ENCODE assay signal across 12 mouse cellular contexts in genomic region chr6:131293916-131294315, GRCm38 (mm10). TPM values are rescaled to one million over a fixed set of nuclear protein-coding genes. Genes with fewer than 3 reads are reported as not detected.
DNase-seq lines count a peak whose midpoint lies in the region; ATAC-seq lines count a peak whose summit lies in the region.
"Had no signal": no experiment of that assay in that cellular context is flagged by ENCODE, and none has a peak within 500 bp of the region (broad histone marks: within the 10 kb centered on the region; RNA-seq: fewer than 3 reads in every experiment).

No protein-coding gene starts in this region.

- no peak overlapping the region for H3K9ac ChIP-seq in hindbrain, embryonic 12.5 days
- H3K9ac ChIP-seq in hindbrain, embryonic 16.5 days (ENCODE audit: low read depth, low read length) = no peak overlapping the region
- no peak overlapping the region for H3K9ac ChIP-seq in intestine, embryonic 16.5 days (ENCODE audit: low read depth, low read length)

- no peaks in the 10 kb centered on the region for H3K9me3 ChIP-seq in hindbrain, embryonic 12.5 days (replicated peaks)
- no peaks in the 10 kb centered on the region for H3K9me3 ChIP-seq in hindbrain, embryonic 16.5 days (ENCODE audit: control insufficient read depth, low read length)
- H3K9me3 ChIP-seq in intestine, embryonic 16.5 days (ENCODE audit: control insufficient read depth, low read length) = no peaks in the 10 kb centered on the region
- H3K9me3 ChIP-seq: G1E had no signal

- H3K4me3 ChIP-seq in hindbrain, embryonic 12.5 days = no peak overlapping the region
- H3K4me3 ChIP-seq in hindbrain, embryonic 16.5 days (ENCODE audit: low read length) = no peak overlapping the region
- 0 out of 2 replicates have a peak overlapping the region, but pooled peaks have one; percentile 1 for H3K4me3 ChIP-seq in intestine, embryonic 16.5 days (ENCODE audit: low read length)

- peak overlapping the region; percentile 67; the same call in 1 of the 2 replicates for H3K4me2 ChIP-seq in hindbrain, embryonic 12.5 days (replicated peaks)
- no peak overlapping the region; the same call in 1 of the 2 replicates for H3K4me2 ChIP-seq in hindbrain, embryonic 16.5 days (ENCODE audit: low read length)
- peak overlapping the region; percentile 25; the same call in 1 of the 2 replicates for H3K4me2 ChIP-seq in intestine, embryonic 16.5 days (ENCODE audit: low read depth, low read length)

- ATAC-seq in hindbrain, embryonic 12.5 days (ENCODE audit: low FRiP score) = no peak
- no peak for ATAC-seq in hindbrain, embryonic 16.5 days
- ATAC-seq in common myeloid progenitor, adult 5-6 weeks (replicated peaks; ENCODE audit: low read depth, poor library complexity, severe bottlenecking) = 0 out of 2 replicates have a peak, but pooled peaks have one; percentile 3
- peak; percentile 90 for ATAC-seq in intestine, embryonic 16.5 days

- DNase-seq in naive thymus-derived CD4-positive, alpha-beta T cell, adult 2 months (ENCODE audit: low read depth) = peak; percentile 61
- DNase-seq in thymus, postnatal 14 days = no peak
- no peak for DNase-seq in thymus, postnatal 25 days
- no peak for DNase-seq in layer of hippocampus, adult 8-10 months (ENCODE audit: low spot score in 2 of 2)
- DNase-seq: gastrocnemius, postnatal 25 days; lung, postnatal 10 days had no signal

- H3K27ac ChIP-seq in hindbrain, embryonic 12.5 days = no peak overlapping the region
- no peak overlapping the region for H3K27ac ChIP-seq in hindbrain, embryonic 16.5 days (ENCODE audit: low read depth, low read length)
- peak overlapping the region; percentile 84 for H3K27ac ChIP-seq in intestine, embryonic 16.5 days (ENCODE audit: low read length)
- H3K27ac ChIP-seq: kidney, postnatal 0 days had no signal

- H3K36me3 ChIP-seq in hindbrain, embryonic 12.5 days = no peaks in the 10 kb centered on the region
- no peaks in the 10 kb centered on the region for H3K36me3 ChIP-seq in hindbrain, embryonic 16.5 days (ENCODE audit: control insufficient read depth, insufficient read depth, low read length)
- no peaks in the 10 kb centered on the region for H3K36me3 ChIP-seq in intestine, embryonic 16.5 days (ENCODE audit: control insufficient read depth, insufficient read depth, low read length)
- H3K36me3 ChIP-seq: G1E had no signal

- H3K4me1 ChIP-seq in hindbrain, embryonic 12.5 days = peaks cover 8% of the 10 kb centered on the region
- peaks cover 8% of the 10 kb centered on the region for H3K4me1 ChIP-seq in hindbrain, embryonic 16.5 days (ENCODE audit: control insufficient read depth, insufficient read depth, low read depth, low read length)
- H3K4me1 ChIP-seq in intestine, embryonic 16.5 days (ENCODE audit: control insufficient read depth, insufficient read depth, low read length) = peaks cover 5% of the 10 kb centered on the region

- no peaks in the 10 kb centered on the region for H3K27me3 ChIP-seq in hindbrain, embryonic 12.5 days
- no peaks in the 10 kb centered on the region for H3K27me3 ChIP-seq in hindbrain, embryonic 16.5 days (replicated peaks; ENCODE audit: control insufficient read depth, insufficient read depth, low read length)
- H3K27me3 ChIP-seq in intestine, embryonic 16.5 days (replicated peaks; ENCODE audit: control insufficient read depth, insufficient read depth, low read length) = no peaks in the 10 kb centered on the region

- 91% methylated on average over 5 of the region's 5 CpGs for WGBS in hindbrain, embryonic 12.5 days
- WGBS in hindbrain, embryonic 16.5 days = 93% methylated on average over 5 of the region's 5 CpGs
- WGBS in intestine, embryonic 16.5 days = 67% methylated on average over 5 of the region's 5 CpGs

RNA-seq across cellular contexts. Expression of gene Magohb, which starts 0.9 kb away (rescaled TPM):
- 49.0 and 57.2 TPM in 2 replicates for polyA plus RNA-seq in hindbrain, embryonic 12.5 days (2016; fragmentation: Nextera tagmentation; extraction: Ambion mirVana)
- polyA plus RNA-seq in hindbrain, embryonic 16.5 days (2015; fragmentation: Nextera tagmentation; extraction: Ambion mirVana) = 29.5 and 30.1 TPM in 2 replicates
- total RNA-seq in common myeloid progenitor, adult 5-6 weeks (2017) = 53.5 and 63.6 TPM in 2 replicates
- polyA plus RNA-seq in intestine, embryonic 16.5 days (2015; fragmentation: Nextera tagmentation; extraction: Ambion mirVana) = 46.1 and 48.2 TPM in 2 replicates
- total RNA-seq in layer of hippocampus, adult 8-10 months (2022) = 10 to 100 TPM in 3 of 4 experiments, 1 to 10 TPM in 1; 8.9 to 13.8 (median 11.5) TPM
- total RNA-seq: G1E had no signal
- polyA plus RNA-seq: G1E had no signal

RNA-seq across cellular contexts. Expression of gene Klra2, which starts 46.8 kb away (rescaled TPM):
- not detected in 2 replicates for polyA plus RNA-seq in hindbrain, embryonic 12.5 days (2016; fragmentation: Nextera tagmentation; extraction: Ambion mirVana)
- polyA plus RNA-seq in hindbrain, embryonic 16.5 days (2015; fragmentation: Nextera tagmentation; extraction: Ambion mirVana) = 0.09 TPM in 1 of 2 replicates, not detected in the other
- total RNA-seq in common myeloid progenitor, adult 5-6 weeks (2017) = 0.55 TPM in 1 of 2 replicates, not detected in the other
- polyA plus RNA-seq in intestine, embryonic 16.5 days (2015; fragmentation: Nextera tagmentation; extraction: Ambion mirVana) = 0.82 and 1.0 TPM in 2 replicates
- total RNA-seq in layer of hippocampus, adult 8-10 months (2022) = 1 to 10 TPM in 1 of 4 experiments, under 1 TPM in 3; 0.55 to 1.1 (median 0.72) TPM
- total RNA-seq: gastrocnemius, postnatal 25 days had no signal
- polyA plus RNA-seq: G1E had no signal

RNA-seq across cellular contexts. Expression of gene Styk1, which starts 59.5 kb away (rescaled TPM):
- polyA plus RNA-seq in hindbrain, embryonic 12.5 days (2016; fragmentation: Nextera tagmentation; extraction: Ambion mirVana) = 1.5 and 2.2 TPM in 2 replicates
- 5.6 and 7.4 TPM in 2 replicates for polyA plus RNA-seq in hindbrain, embryonic 16.5 days (2015; fragmentation: Nextera tagmentation; extraction: Ambion mirVana)
- 0.09 and 0.29 TPM in 2 replicates for total RNA-seq in common myeloid progenitor, adult 5-6 weeks (2017)
- polyA plus RNA-seq in intestine, embryonic 16.5 days (2015; fragmentation: Nextera tagmentation; extraction: Ambion mirVana) = 15.2 and 16.5 TPM in 2 replicates
- under 1 TPM; 0.21 to 0.45 (median 0.36) TPM for total RNA-seq in layer of hippocampus, adult 8-10 months (2022)
- polyA plus RNA-seq: G1E had no signal

Comparison
In these comparisons a context has a peak if more than half of its experiments do, and no peak if none do; other contexts are left out.
1. ATAC-seq: peak in common myeloid progenitor, adult 5-6 weeks (single experiment) and intestine, embryonic 16.5 days (single experiment); none in hindbrain, embryonic 12.5 days (single experiment) and hindbrain, embryonic 16.5 days (single experiment).